Mouse (Mus musculus): ENCODE data around the gene Cdh15.

GRCm38 (mm10) chr8:122865441-122865840 is 17.7 kb downstream of the Cdh15 start:
- no peak for TF ChIP-seq CTCF (IDR thresholded peaks at IDR 0.05; ENCODE audit: control insufficient read depth, insufficient read depth, insufficient read length)
- TF ChIP-seq MAX (IDR thresholded peaks at IDR 0.05): no peak
- TF ChIP-seq USF1 (IDR thresholded peaks at IDR 0.05; ENCODE audit: low read depth): no peak
- no peak for TF ChIP-seq MYOD1 (IDR thresholded peaks at IDR 0.05; ENCODE audit: control insufficient read depth, insufficient read length, low read depth)
- no peak for TF ChIP-seq FOSL1 (IDR thresholded peaks at IDR 0.05; ENCODE audit: insufficient read depth, low read length, poor library complexity, severe bottlenecking)

Data from C2C12 (cell line).